Mouse (Mus musculus) kidney, postnatal 4 days (tissue): ENCODE results near the gene Mrpl18.
"Not testable (repeated sequence)": the region's sequence is repeated elsewhere in the genome, so short reads cannot be mapped to it uniquely, and the experiment has no call there.

Source experiments
- DNase-seq, 2 experiments: peaks; one replicate each; pipeline ENCODE4 v3.0.0; 2021; ENCODE audit warnings: mixed read lengths in 2 of 2

The Mrpl18 gene

GRCm38 (mm10) chr17:12915881-12916583 is at the start of gene Mrpl18:
Gene Mrpl18 (minus strand): TSS chr17:12916345.
- DNase-seq, result peak; percentile 99

- no peak for DNase-seq
These were observed 47.3 kb upstream of the Mrpl18 start for GRCm38 (mm10) chr17:12963476-12963875.

- peak; percentile 96 to 97 for DNase-seq
These were observed 44.3 kb upstream of the Mrpl18 start, which contains the start of gene Acat2 for GRCm38 (mm10) chr17:12960331-12960873. Gene Acat2 (minus strand): TSS chr17:12960747.

- DNase-seq, result not testable (repeated sequence)
These were observed 43.2 kb upstream of the Mrpl18 start for GRCm38 (mm10) chr17:12959377-12959776.

GRCm38 (mm10) chr17:12956664-12957063 is 40.5 kb upstream of the Mrpl18 start:
- DNase-seq, result no peak

- no peak for DNase-seq
These were observed 33.5 kb upstream of the Mrpl18 start for GRCm38 (mm10) chr17:12949669-12950068.

GRCm38 (mm10) chr17:12942459-12943162 is 26.5 kb upstream of the Mrpl18 start:
- no peak for DNase-seq

- no peak for DNase-seq
These were observed 25.6 kb upstream of the Mrpl18 start for GRCm38 (mm10) chr17:12941543-12942260.

- DNase-seq, result peak; percentile 23 to 37
These were observed 24.1 kb upstream of the Mrpl18 start, which contains the start of gene Acat3 for GRCm38 (mm10) chr17:12940151-12940805. Gene Acat3 (minus strand): TSS chr17:12940600.

- DNase-seq, result not testable (repeated sequence)
These were observed 23.4 kb upstream of the Mrpl18 start for GRCm38 (mm10) chr17:12939377-12940148.

- no peak for DNase-seq
These were observed 21.9 kb upstream of the Mrpl18 start for GRCm38 (mm10) chr17:12938077-12938476.

- no peak for DNase-seq
These were observed 21.3 kb upstream of the Mrpl18 start for GRCm38 (mm10) chr17:12937412-12937970.

- DNase-seq, result no peak
These were observed 19.6 kb upstream of the Mrpl18 start for GRCm38 (mm10) chr17:12935719-12936118.

GRCm38 (mm10) chr17:12931576-12931975 is 15.4 kb upstream of the Mrpl18 start:
- DNase-seq, result peak in 1 of 2 experiments; percentile 32

GRCm38 (mm10) chr17:12925703-12926180 is 9.6 kb upstream of the Mrpl18 start:
- DNase-seq, result no peak

- DNase-seq, result no peak
These were observed 8.9 kb upstream of the Mrpl18 start for GRCm38 (mm10) chr17:12925001-12925400.

- no peak for DNase-seq
These were observed 4.9 kb upstream of the Mrpl18 start for GRCm38 (mm10) chr17:12921073-12921472.

GRCm38 (mm10) chr17:12916588-12917380 is 639 bp upstream of the Mrpl18 start:
- peak in 1 of 2 experiments; percentile 78 for DNase-seq

GRCm38 (mm10) chr17:12915488-12915880 is 661 bp downstream of the Mrpl18 start, which contains the start of gene Tcp1:
Gene Tcp1 (plus strand): TSS chr17:12915701.
- peak in 1 of 2 experiments; percentile 43 for DNase-seq

- no peak for DNase-seq
These were observed 5.8 kb downstream of the Mrpl18 start for GRCm38 (mm10) chr17:12910391-12910790.
